Mouse (Mus musculus): ENCODE data around the gene Zfp648. TPM values are rescaled to one million over a fixed set of nuclear protein-coding genes. Genes with fewer than 3 reads are reported as not detected.

The Zfp648 gene
- total and polyA plus RNA-seq, 3 experiments: not detected

GRCm38 (mm10) chr1:154182396-154183076 lies 18.5 kb upstream of the Zfp648 start:
- no peak for TF ChIP-seq MAX (IDR thresholded peaks at IDR 0.05; ENCODE audit: low read length)
- TF ChIP-seq ZC3H11A (IDR thresholded peaks at IDR 0.05; ENCODE audit: low read depth, low read length): no peak
- peak; percentile 36 for TF ChIP-seq SMC3 (IDR thresholded peaks at IDR 0.05; ENCODE audit: low read depth, low read length)
- no peak for TF ChIP-seq MAFK (IDR thresholded peaks at IDR 0.05; ENCODE audit: insufficient replicate concordance, low read length)
- TF ChIP-seq CTCF (conservative IDR thresholded peaks at IDR 0.05 in 1 of 2, IDR thresholded peaks at IDR 0.05 in 1 of 2; ENCODE audit: low read depth in 2 of 2, low read length in 2 of 2): peak; percentile 41 to 57
- TF ChIP-seq BHLHE40 (IDR thresholded peaks at IDR 0.05; ENCODE audit: low read depth, low read length): no peak
- TF ChIP-seq RAD21 (IDR thresholded peaks at IDR 0.05; ENCODE audit: low read depth, low read length): peak; percentile 4
- no peak overlapping the region for H3K4me3 ChIP-seq (replicated peaks in 1 of 3; ENCODE audit: low read depth in 2 of 3, low read length in 2 of 3, poor library complexity in 1 of 3)
- H3K9ac ChIP-seq (ENCODE audit: insufficient read depth, low read depth): no peak overlapping the region
- peaks cover 0 to 16% of the 10 kb centered on the region in 2 experiments; a peak in 2 of 4 replicates for H3K4me1 ChIP-seq (ENCODE audit: control insufficient read depth in 1 of 2, insufficient read depth in 2 of 2)
- H3K36me3 ChIP-seq (replicated peaks in 1 of 2; ENCODE audit: control insufficient read depth in 1 of 2, insufficient read depth in 1 of 2, low read length in 1 of 2): no peaks in the 10 kb centered on the region
- H3K27ac ChIP-seq (ENCODE audit: insufficient read depth, low read depth): no peak overlapping the region
- H3K9me3 ChIP-seq (replicated peaks; ENCODE audit: low read length): no peaks in the 10 kb centered on the region
- DNase-seq (ENCODE audit: extremely low read depth): no peak
- dilution Hi-C loops (cut with MboI; ENCODE audit: extremely low pct_ligation_motif_present, extremely low pct_unique_long_range_greater_than_20kb, low sequenced_read_pairs) (no loop called here), in situ Hi-C loops (cut with MboI; ENCODE audit: low pct_ligation_motif_present, low pct_unique_long_range_greater_than_20kb, low sequenced_read_pairs) (loop anchor here (10.0 kb wide), 1 partner anchor 108 kb away; no protein-coding TSS in a partner anchor)
- no peak overlapping the region for H3K4me2 ChIP-seq (ENCODE audit: insufficient read depth, low read depth, poor library complexity, severe bottlenecking)
- no peaks in the 10 kb centered on the region for H3K79me2 ChIP-seq (replicated peaks; ENCODE audit: control insufficient read depth, extremely low read depth, insufficient read depth, poor library complexity, severe bottlenecking)
- H3K27me3 ChIP-seq (replicated peaks): no peaks in the 10 kb centered on the region

- Histone ChIP-seq H3K27me3 (replicated peaks) (no peaks in the 10 kb centered on the region), H3K79me2 (replicated peaks; ENCODE audit: control insufficient read depth, extremely low read depth, insufficient read depth, poor library complexity, severe bottlenecking) (no peaks in the 10 kb centered on the region), H3K36me3 (replicated peaks in 1 of 2; ENCODE audit: control insufficient read depth in 1 of 2, insufficient read depth in 1 of 2, low read length in 1 of 2) (no peaks in the 10 kb centered on the region), H3K9me3 (replicated peaks; ENCODE audit: low read length) (no peaks in the 10 kb centered on the region), H3K4me2 (ENCODE audit: insufficient read depth, low read depth, poor library complexity, severe bottlenecking) (no peak overlapping the region), H3K4me1 (ENCODE audit: control insufficient read depth in 1 of 2, insufficient read depth in 2 of 2) (peaks cover 0 to 15% of the 10 kb centered on the region in 2 experiments; a peak in 2 of 4 replicates), H3K9ac (ENCODE audit: insufficient read depth, low read depth) (no peak overlapping the region), H3K27ac (ENCODE audit: insufficient read depth, low read depth) (no peak overlapping the region), H3K4me3 (replicated peaks in 1 of 3; ENCODE audit: low read depth in 2 of 3, low read length in 2 of 3, poor library complexity in 1 of 3) (no peak overlapping the region)
- in situ Hi-C loops (cut with MboI; ENCODE audit: low pct_ligation_motif_present, low pct_unique_long_range_greater_than_20kb, low sequenced_read_pairs) (loop anchor here (10.0 kb wide), 1 partner anchor 108 kb away; no protein-coding TSS in a partner anchor), dilution Hi-C loops (cut with MboI; ENCODE audit: extremely low pct_ligation_motif_present, extremely low pct_unique_long_range_greater_than_20kb, low sequenced_read_pairs) (no loop called here)
- no peak for DNase-seq (ENCODE audit: extremely low read depth)
- no peak for TF ChIP-seq CHD1 (IDR thresholded peaks at IDR 0.05; ENCODE audit: low read depth, low read length)
- no peak for TF ChIP-seq E2F4 (IDR thresholded peaks at IDR 0.05; ENCODE audit: insufficient replicate concordance, low read depth, low read length)
- TF ChIP-seq SMC3 (IDR thresholded peaks at IDR 0.05; ENCODE audit: low read depth, low read length): no peak
- TF ChIP-seq RAD21 (IDR thresholded peaks at IDR 0.05; ENCODE audit: low read depth, low read length): no peak
- no peak for TF ChIP-seq MAZ (IDR thresholded peaks at IDR 0.05; ENCODE audit: low read depth, low read length)
- TF ChIP-seq MXI1 (IDR thresholded peaks at IDR 0.05; ENCODE audit: low read depth, low read length): no peak
- no peak for TF ChIP-seq IRF4 (IDR thresholded peaks at IDR 0.05; ENCODE audit: low read depth, low read length)
- no peak for TF ChIP-seq SIN3A (IDR thresholded peaks at IDR 0.05; ENCODE audit: low read length)
- TF ChIP-seq ZNF384 (IDR thresholded peaks at IDR 0.05; ENCODE audit: low read depth, low read length): no peak
- no peak for TF ChIP-seq JUND (conservative IDR thresholded peaks at IDR 0.05; ENCODE audit: low read depth, low read length)
- TF ChIP-seq MAX (IDR thresholded peaks at IDR 0.05; ENCODE audit: low read length): no peak
- TF ChIP-seq ETS1 (conservative IDR thresholded peaks at IDR 0.05; ENCODE audit: low read depth, low read length): no peak
- TF ChIP-seq ELF1 (IDR thresholded peaks at IDR 0.05; ENCODE audit: low read depth, low read length): no peak
- no peak for TF ChIP-seq ZC3H11A (IDR thresholded peaks at IDR 0.05; ENCODE audit: low read depth, low read length)
- no peak for TF ChIP-seq MEF2A (IDR thresholded peaks at IDR 0.05; ENCODE audit: borderline replicate concordance, low read depth, low read length)
- TF ChIP-seq POLR2AphosphoS2 (IDR thresholded peaks at IDR 0.05; ENCODE audit: low read depth, low read length): no peak
- TF ChIP-seq RCOR1 (conservative IDR thresholded peaks at IDR 0.05; ENCODE audit: low read depth, low read length): no peak
- no peak for TF ChIP-seq POLR2A (IDR thresholded peaks at IDR 0.05; ENCODE audit: low read depth, low read length)
- TF ChIP-seq MAFK (IDR thresholded peaks at IDR 0.05; ENCODE audit: insufficient replicate concordance, low read length): no peak
Observed at GRCm38 (mm10) chr1:154183077-154183751, 17.8 kb upstream of the Zfp648 start.

Measured in CH12.LX (cell line).